Mouse (Mus musculus) urinary bladder, postnatal 14 days (tissue): Measurements from ENCODE around the gene Acsl5.

Experiments used
- DNase-seq: peaks from one replicate; pipeline ENCODE4 v3.0.0; 2021; ENCODE audit warnings: low spot score

The Acsl5 gene

DNA sequence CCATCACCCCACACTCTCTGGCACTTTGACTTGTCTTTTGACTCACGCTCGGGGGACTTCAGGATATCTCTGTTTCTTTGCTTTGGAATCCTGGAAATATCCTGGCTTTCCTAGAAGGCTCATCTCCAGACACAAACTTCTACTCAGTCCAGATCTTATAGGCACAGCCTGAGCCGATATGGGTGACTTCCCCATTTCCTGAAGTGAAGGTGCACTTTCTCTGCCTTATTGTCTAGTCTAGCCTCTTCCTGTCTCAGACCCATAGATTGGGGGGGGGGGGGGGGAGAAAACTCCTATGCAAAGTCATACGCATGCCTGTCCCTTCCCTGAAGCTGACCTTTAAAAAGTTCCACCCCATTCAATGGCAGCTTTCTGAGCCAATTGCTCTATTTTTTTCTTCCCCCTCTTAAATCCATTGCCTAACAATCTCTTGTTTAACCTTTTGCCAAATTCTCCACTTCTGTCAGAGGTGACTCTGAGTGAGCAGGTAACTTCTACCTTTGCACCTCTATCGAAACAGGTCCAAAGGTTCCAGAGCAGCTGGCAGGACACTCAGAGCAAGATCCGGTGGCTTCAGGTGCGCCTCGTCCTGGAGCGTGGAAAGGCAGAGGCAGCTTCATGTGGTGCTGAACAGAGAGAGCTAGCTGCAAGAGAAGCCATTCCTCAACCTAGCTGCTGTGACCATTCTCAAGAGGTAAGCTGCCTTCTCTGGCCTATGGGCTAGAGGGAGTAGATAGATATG is at the start of gene Acsl5:
Gene Acsl5 (plus strand): TSS at position 556 of the 742 bp plus-strand sequence.
- DNase-seq, result no peak

DNA sequence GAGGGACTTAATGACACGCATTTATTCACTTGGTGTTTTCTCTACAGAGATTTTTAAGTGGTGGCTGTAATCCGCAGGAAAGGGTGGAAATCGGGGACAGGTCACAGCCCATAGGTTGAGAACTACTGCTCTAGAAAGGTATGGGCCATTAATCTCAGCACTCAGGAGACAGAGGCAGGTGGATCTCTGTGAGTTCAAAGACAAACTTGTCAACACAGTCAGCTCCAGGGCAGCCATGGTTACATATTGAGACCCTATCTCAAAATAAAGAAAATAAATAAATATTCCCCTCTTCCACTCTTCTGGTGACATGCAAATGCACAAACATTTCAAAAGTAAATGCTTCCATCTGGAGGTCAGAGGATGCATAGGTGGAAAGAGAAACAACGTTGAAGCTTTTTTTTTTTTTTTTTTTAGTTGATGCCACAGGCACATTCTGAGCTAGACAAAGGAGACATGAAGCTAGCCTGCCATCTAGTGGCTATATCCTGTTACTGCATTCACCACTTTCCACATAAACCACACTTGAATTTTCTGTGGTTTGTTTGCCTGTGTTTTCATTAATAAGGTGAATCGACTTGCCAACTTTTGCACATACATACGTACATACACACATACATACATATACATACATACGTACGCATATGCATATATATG is 45.1 kb upstream of the Acsl5 start:
- DNase-seq, result peak; percentile 45

- DNase-seq, result no peak
Observed at GRCm38 (mm10) chr19:55207205-55207604, 44.5 kb upstream of the Acsl5 start.

DNA sequence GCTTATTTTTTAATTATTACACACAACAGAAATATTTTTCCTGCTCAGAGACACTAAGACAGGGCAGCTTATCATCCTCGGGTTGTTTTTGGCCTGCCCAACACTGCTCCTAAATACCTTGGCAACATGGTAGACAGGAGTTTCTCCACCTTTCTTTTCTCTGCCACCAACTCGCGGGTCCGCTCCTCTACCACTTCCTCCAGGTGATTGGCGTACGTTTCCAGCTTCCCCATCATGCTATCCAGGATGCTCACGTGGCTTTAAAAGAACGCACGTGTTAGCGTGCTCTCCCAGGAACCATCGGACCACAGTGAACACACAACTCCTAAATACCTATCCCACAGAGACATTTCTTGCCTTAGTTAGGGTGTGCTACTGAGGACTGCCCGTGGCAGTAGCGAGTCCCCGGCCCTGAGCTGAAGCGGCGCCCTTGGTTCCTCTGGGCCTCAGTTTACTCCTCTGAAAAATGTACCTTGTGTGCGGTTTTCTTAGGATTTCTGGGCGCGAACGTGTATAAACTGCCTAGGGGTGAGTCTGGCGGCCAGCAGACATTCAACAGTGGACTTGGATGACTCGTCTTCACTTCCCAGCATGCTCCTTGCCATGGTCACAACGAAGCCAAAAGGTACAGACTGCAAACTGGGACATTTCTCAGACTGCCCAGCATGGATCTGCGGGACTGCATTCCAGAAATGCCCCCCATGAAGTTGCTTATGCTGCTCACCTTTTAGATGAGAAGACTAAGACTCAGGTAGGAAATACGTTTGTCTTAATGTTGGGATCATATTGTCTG is 43.8 kb upstream of the Acsl5 start:
- no peak for DNase-seq

- no peak for DNase-seq
Observed at GRCm38 (mm10) chr19:55208654-55209053, 43.1 kb upstream of the Acsl5 start.

DNA sequence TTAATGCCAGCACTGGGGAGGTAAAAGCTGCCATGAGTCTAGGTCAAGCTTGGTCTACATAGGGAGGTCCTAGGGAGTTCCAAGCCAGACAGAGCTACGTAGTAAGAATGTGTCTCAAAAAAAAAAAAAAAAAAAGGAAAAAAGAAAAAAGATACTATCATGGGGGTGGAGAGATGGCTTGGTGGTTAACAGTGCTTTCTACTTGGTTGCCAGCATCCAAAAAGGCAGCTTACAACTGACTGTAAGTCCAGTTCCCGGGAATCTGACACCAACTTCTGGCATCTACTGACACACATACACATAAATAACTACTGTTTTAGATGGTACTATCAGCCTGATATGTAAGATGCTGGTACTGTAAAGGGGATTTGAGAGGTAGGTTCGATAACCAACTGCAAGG is 42.7 kb upstream of the Acsl5 start:
- DNase-seq, result no peak

- no peak for DNase-seq
Observed at GRCm38 (mm10) chr19:55211698-55212097, 40.0 kb upstream of the Acsl5 start.

GRCm38 (mm10) chr19:55213617-55214340 is 38.0 kb upstream of the Acsl5 start:
- peak; percentile 63 for DNase-seq

DNA sequence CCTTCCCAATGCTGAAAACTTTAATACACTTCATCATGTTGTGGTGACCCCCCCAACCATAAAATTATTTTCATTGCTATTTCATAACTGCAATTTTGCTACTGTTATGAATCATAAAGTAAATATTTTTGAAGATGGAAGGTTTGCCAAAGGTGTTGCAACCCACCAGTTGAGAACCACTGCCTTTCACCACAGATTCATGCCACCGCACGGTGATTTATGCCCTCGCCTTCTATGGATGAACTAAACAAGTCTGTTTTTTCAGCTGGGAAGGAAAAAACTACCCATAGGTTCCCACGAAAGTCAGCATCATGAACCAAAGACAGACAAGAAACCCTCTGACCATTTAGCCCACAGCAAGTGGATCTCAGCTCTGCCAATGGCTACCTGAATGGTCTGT is 34.9 kb upstream of the Acsl5 start:
- peak; percentile 44 for DNase-seq

- no peak for DNase-seq
Observed at GRCm38 (mm10) chr19:55217365-55217764, 34.4 kb upstream of the Acsl5 start.

GRCm38 (mm10) chr19:55218192-55218739 is 33.5 kb upstream of the Acsl5 start:
- DNase-seq, result peak; percentile 86

- DNase-seq, result peak; percentile 11
Observed at GRCm38 (mm10) chr19:55218741-55219221, 33.0 kb upstream of the Acsl5 start.

DNA sequence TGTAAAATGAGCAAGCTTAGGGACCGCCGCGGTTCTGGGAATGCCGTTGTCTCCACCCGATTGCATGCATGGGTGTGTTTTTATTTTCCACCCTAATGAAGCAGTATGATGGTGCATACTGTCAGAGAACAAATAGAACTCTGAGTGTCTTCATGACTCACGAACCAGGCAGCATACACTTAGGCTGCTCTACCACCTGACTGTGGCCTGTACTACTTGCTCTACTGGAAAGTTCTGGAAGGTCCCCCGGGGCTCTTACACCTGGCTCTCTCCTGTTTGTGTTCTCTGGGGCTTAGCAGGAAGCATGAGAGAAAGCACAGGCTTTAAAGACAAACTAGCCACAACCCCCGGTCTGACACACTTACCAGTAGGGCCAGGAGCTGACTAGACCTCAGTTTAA is 32.4 kb upstream of the Acsl5 start:
- peak; percentile 52 for DNase-seq

DNA sequence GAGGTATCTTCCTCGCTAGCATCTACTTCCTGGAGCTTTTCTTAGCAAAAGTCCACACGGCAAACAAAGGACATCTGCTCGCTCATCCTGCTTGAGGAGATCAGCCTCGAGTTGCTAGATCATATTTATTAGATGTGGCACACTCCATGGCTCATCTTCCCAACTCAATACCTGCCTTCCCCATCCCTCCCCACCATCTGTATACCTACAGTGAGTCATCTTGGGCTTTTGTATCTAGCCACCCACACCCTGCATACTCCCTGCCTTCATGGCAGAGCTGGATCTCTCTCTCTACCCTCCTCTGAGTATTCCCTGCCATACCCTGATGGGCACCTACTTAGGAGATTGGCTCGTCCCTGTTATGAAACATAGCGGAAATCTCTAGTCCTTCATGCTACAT is 30.5 kb upstream of the Acsl5 start:
- no peak for DNase-seq

- no peak for DNase-seq
Observed at GRCm38 (mm10) chr19:55222268-55222667, 29.5 kb upstream of the Acsl5 start.

GRCm38 (mm10) chr19:55226621-55227020 is 25.1 kb upstream of the Acsl5 start:
- DNase-seq, result no peak

DNA sequence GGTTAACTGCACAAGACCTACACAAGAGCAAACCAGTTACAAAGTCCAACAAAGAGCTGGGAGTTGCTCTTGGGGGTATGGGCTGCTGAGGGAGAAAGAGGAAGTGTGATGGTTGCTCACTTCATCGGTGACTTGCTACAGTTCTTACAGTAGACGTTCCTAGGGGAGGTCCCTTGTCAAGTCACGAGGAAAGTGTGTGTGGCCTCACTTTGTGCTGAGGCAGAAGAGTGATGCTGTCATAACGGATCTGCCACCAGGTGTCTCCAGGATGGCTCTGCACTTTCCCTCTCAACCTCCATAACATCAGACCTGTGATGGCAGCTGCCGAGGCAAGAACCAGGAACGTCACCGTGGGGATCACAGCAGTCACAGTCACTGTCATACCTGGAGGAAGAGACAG is 24.6 kb upstream of the Acsl5 start:
- no peak for DNase-seq

GRCm38 (mm10) chr19:55231081-55231480 is 20.7 kb upstream of the Acsl5 start:
- no peak for DNase-seq

- DNase-seq, result peak; percentile 53
Observed at GRCm38 (mm10) chr19:55232136-55232535, 19.6 kb upstream of the Acsl5 start.

DNA sequence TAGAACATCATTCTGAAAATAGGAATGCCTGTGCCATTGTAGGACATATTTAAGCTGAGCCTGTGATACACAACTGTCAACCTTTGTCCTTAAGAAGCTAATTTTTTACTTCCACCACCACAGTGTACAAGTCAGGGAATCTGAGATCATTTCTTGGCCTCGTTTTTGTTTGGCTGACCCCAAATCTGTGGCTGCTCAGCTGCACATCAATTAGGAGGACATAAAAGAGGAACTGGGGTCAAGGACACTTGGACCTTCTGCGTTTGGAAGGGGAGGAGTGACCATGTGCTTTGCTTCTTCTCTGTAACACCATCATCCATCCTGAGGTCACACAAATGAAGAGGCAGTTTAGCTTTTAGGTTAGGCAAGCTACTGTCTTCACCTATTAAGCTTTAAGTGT is 15.7 kb upstream of the Acsl5 start:
- no peak for DNase-seq

GRCm38 (mm10) chr19:55236564-55236963 is 15.2 kb upstream of the Acsl5 start:
- no peak for DNase-seq
